Mouse (Mus musculus) bone marrow macrophage, adult 2 months (primary cell): ENCODE measurements around the gene Myb.

Experiments
- CTCF ChIP-seq: IDR thresholded peaks from 2 replicates; pipeline ENCODE4 v1.5.1; 2012; ENCODE audit warnings: low read depth, mild to moderate bottlenecking, low read length, moderate library complexity
- POLR2A ChIP-seq: IDR thresholded peaks from 2 replicates; pipeline ENCODE4 v1.6.1; 2012; ENCODE audit warnings: mild to moderate bottlenecking, low read depth, low read length, borderline replicate concordance

- TF ChIP-seq CTCF (no peak), POLR2A (no peak)
Measured at GRCm38 (mm10) chr10:21094896-21095295, 65.9 kb downstream of the Myb start.
